Mouse (Mus musculus) G1E (cell line): ENCODE results near the gene Fgfr2. TPM values are rescaled to one million over a fixed set of nuclear protein-coding genes. Genes with fewer than 3 reads are reported as not detected.

ENCODE experiments used
- ATAC-seq: 2 replicates; pipeline ENCODE4 v1.8.0; 2016; ENCODE audit warnings: mild to moderate bottlenecking; ENCODE audit not compliant: insufficient number of reproducible peaks, poor library complexity, low FRiP score, severe bottlenecking; ENCODE audit errors: extremely low read depth
- DNase-seq: peaks from one replicate; pipeline ENCODE4 v3.0.0; 2012; ENCODE audit warnings: low spot score
- H3K27me3 ChIP-seq: 2 replicates; pipeline ENCODE4 v1.6.1; 2012; ENCODE audit warnings: mild to moderate bottlenecking, low read length, inconsistent platforms; ENCODE audit not compliant: insufficient read depth
- H3K36me3 ChIP-seq: replicated peaks from 2 replicates; pipeline ENCODE3; 2012; ENCODE audit warnings: mild to moderate bottlenecking, inconsistent platforms
- H3K4me1 ChIP-seq: 2 replicates; pipeline ENCODE4 v1.6.1; 2012; ENCODE audit warnings: low read depth, low read length, inconsistent platforms, mixed read lengths; ENCODE audit not compliant: insufficient read depth
- H3K4me3 ChIP-seq: 2 replicates; pipeline ENCODE4 v1.5.1; 2012; ENCODE audit warnings: low read depth, mild to moderate bottlenecking, inconsistent platforms, low read length, moderate library complexity, mixed read lengths
- H3K9me3 ChIP-seq: replicated peaks from 2 replicates; pipeline ENCODE4 v1.6.1; 2012; ENCODE audit warnings: inconsistent platforms
- CTCF ChIP-seq: IDR thresholded peaks from 2 replicates; pipeline ENCODE4 v1.5.1; 2012; ENCODE audit warnings: low read depth, low read length, inconsistent platforms, mixed read lengths
- GATA1 ChIP-seq: IDR thresholded peaks from 2 replicates; pipeline ENCODE4 v1.6.1; 2012; ENCODE audit warnings: borderline replicate concordance, low read length, inconsistent platforms, mixed read lengths
- GATA2 ChIP-seq: IDR thresholded peaks from 2 replicates; pipeline ENCODE4 v1.6.1; 2012; ENCODE audit warnings: low read depth, low read length, inconsistent platforms, borderline replicate concordance
- POLR2AphosphoS5 ChIP-seq: IDR thresholded peaks from 2 replicates; pipeline ENCODE4 v1.6.1; 2012; ENCODE audit warnings: low read depth, low read length, inconsistent platforms; ENCODE audit not compliant: insufficient replicate concordance
- TAL1 ChIP-seq: conservative IDR thresholded peaks from 2 replicates; pipeline ENCODE4 v1.6.1; 2012; ENCODE audit warnings: low read depth, low read length, inconsistent platforms, mixed read lengths
- polyA plus RNA-seq: library from polyadenylated mRNA; stranded (reverse); fragments of >175 nt; gene quantifications from 2 replicates; pipeline ENCODE4 v1.2.3, GENCODE M21; 2012
- total RNA-seq, 2 experiments: library from RNA; stranded (forward) in 1 of 2; stranded (reverse) in 1 of 2; fragments of 200-1000 nt in 1 of 2; fragments of >200 nt in 1 of 2; fragmentation: Nextera tagmentation in 1 of 2; gene quantifications; 2 replicates each; pipeline ENCODE4 v1.2.3; 2014 to 2017

Gene Fgfr2
- total and polyA plus RNA-seq, 3 experiments, result 0.22 TPM; not detected in 2

GRCm38 (mm10) chr7:130161581-130161980 is 2961.6 kb downstream of the Fgfr2 start:
- Histone ChIP-seq H3K9me3 (peaks cover 58% of the 10 kb centered on the region), H3K27me3 (no peaks in the 10 kb centered on the region), H3K4me3 (no peak overlapping the region), H3K36me3 (no peaks in the 10 kb centered on the region), H3K4me1 (no peaks in the 10 kb centered on the region)
- ATAC-seq (no peak), DNase-seq (no peak)
- TF ChIP-seq GATA2 (no peak), GATA1 (no peak), POLR2AphosphoS5 (no peak), CTCF (no peak), TAL1 (no peak)

GRCm38 (mm10) chr7:130158845-130159244 is 2964.3 kb downstream of the Fgfr2 start:
- DNase-seq (no peak), ATAC-seq (no peak)
- no peak for TF ChIP-seq GATA1
- TF ChIP-seq TAL1, result no peak
- TF ChIP-seq POLR2AphosphoS5, result no peak
- no peak for TF ChIP-seq GATA2
- peaks cover 66% of the 10 kb centered on the region for H3K9me3 ChIP-seq
- no peaks in the 10 kb centered on the region for H3K27me3 ChIP-seq
- H3K36me3 ChIP-seq, result no peaks in the 10 kb centered on the region
- H3K4me1 ChIP-seq, result no peaks in the 10 kb centered on the region
- H3K4me3 ChIP-seq, result no peak overlapping the region

GRCm38 (mm10) chr7:130153363-130153969 is 2969.7 kb downstream of the Fgfr2 start:
- ATAC-seq (no peak; the same call in 1 of the 2 replicates), DNase-seq (no peak)
- Histone ChIP-seq H3K4me3 (no peak overlapping the region), H3K36me3 (no peaks in the 10 kb centered on the region), H3K4me1 (no peaks in the 10 kb centered on the region), H3K9me3 (peaks cover 49% of the 10 kb centered on the region), H3K27me3 (no peaks in the 10 kb centered on the region)
- TF ChIP-seq POLR2AphosphoS5, result no peak
- no peak for TF ChIP-seq CTCF
- TF ChIP-seq GATA2, result no peak
- TF ChIP-seq TAL1, result no peak

- no peaks in the 10 kb centered on the region for H3K27me3 ChIP-seq
- DNase-seq, result no peak
- TF ChIP-seq POLR2AphosphoS5 (no peak), TAL1 (no peak), GATA1 (no peak), CTCF (no peak), GATA2 (no peak)
- no peaks in the 10 kb centered on the region for H3K4me1 ChIP-seq
- H3K9me3 ChIP-seq, result peaks cover 46% of the 10 kb centered on the region
- no peak for ATAC-seq
- no peaks in the 10 kb centered on the region for H3K36me3 ChIP-seq
- H3K4me3 ChIP-seq, result no peak overlapping the region
Observed at GRCm38 (mm10) chr7:130148906-130149305, 2974.2 kb downstream of the Fgfr2 start.

GRCm38 (mm10) chr7:130147230-130147629 is 2975.9 kb downstream of the Fgfr2 start:
- DNase-seq (no peak), ATAC-seq (no peak)
- no peak for TF ChIP-seq POLR2AphosphoS5
- no peak for TF ChIP-seq CTCF
- TF ChIP-seq GATA2, result no peak
- no peak for TF ChIP-seq TAL1
- TF ChIP-seq GATA1, result no peak
- H3K4me1 ChIP-seq, result no peaks in the 10 kb centered on the region
- H3K9me3 ChIP-seq, result peaks cover 51% of the 10 kb centered on the region
- no peaks in the 10 kb centered on the region for H3K27me3 ChIP-seq
- H3K4me3 ChIP-seq, result no peak overlapping the region
- no peaks in the 10 kb centered on the region for H3K36me3 ChIP-seq

- Histone ChIP-seq H3K36me3 (no peaks in the 10 kb centered on the region), H3K4me3 (no peak overlapping the region), H3K27me3 (no peaks in the 10 kb centered on the region), H3K4me1 (no peaks in the 10 kb centered on the region), H3K9me3 (peaks cover 66% of the 10 kb centered on the region)
- no peak for TF ChIP-seq CTCF
- TF ChIP-seq TAL1, result no peak
- TF ChIP-seq GATA2, result no peak
- no peak for TF ChIP-seq POLR2AphosphoS5
- TF ChIP-seq GATA1, result no peak
- no peak for DNase-seq
- no peak for ATAC-seq
Observed at GRCm38 (mm10) chr7:130145211-130145610, 2977.9 kb downstream of the Fgfr2 start.

GRCm38 (mm10) chr7:130143371-130143770 is 2979.8 kb downstream of the Fgfr2 start:
- no peaks in the 10 kb centered on the region for H3K36me3 ChIP-seq
- H3K4me1 ChIP-seq, result no peaks in the 10 kb centered on the region
- DNase-seq, result no peak
- no peak for ATAC-seq
- no peaks in the 10 kb centered on the region for H3K27me3 ChIP-seq
- peaks cover 72% of the 10 kb centered on the region for H3K9me3 ChIP-seq
- H3K4me3 ChIP-seq, result no peak overlapping the region
- TF ChIP-seq GATA1, result no peak
- no peak for TF ChIP-seq GATA2
- TF ChIP-seq CTCF, result no peak
- TF ChIP-seq TAL1, result no peak
- no peak for TF ChIP-seq POLR2AphosphoS5
